Mouse (Mus musculus) hindbrain, embryonic 15.5 days (tissue): Measurements from ENCODE around the gene Srgap1. TPM values are rescaled to one million over a fixed set of nuclear protein-coding genes. Genes with fewer than 3 reads are reported as not detected.
A peak's percentile ranks its signal among the peaks of the same experiment; 100 is the strongest.

Experiments used
- ATAC-seq: fragments of 200-750 bp; cut with Nextera tagmentation; 2 replicates; pipeline ENCODE4 v1.8.0; 2017; ENCODE audit warnings: low read depth, moderate number of reproducible peaks, moderate TSS enrichment; ENCODE audit not compliant: low FRiP score
- H3K27ac ChIP-seq: fragments of 300-500 bp; sonication (generic); replicated peaks from 2 replicates; pipeline ENCODE4 v1.5.1; 2015; ENCODE audit warnings: mild to moderate bottlenecking, inconsistent platforms
- H3K27me3 ChIP-seq: fragments of 300-500 bp; sonication (generic); 2 replicates; pipeline ENCODE4 v1.6.1; 2015; ENCODE audit warnings: control low read depth, inconsistent platforms
- H3K36me3 ChIP-seq: fragments of 300-500 bp; sonication (generic); 2 replicates; pipeline ENCODE4 v1.6.1; 2015; ENCODE audit warnings: control low read depth, inconsistent platforms
- H3K4me1 ChIP-seq: fragments of 300-500 bp; sonication (generic); replicated peaks from 2 replicates; pipeline ENCODE4 v1.6.1; 2015; ENCODE audit warnings: control low read depth, inconsistent platforms
- H3K4me2 ChIP-seq: fragments of 300-500 bp; sonication (generic); 2 replicates; pipeline ENCODE4 v1.6.1; 2015; ENCODE audit warnings: moderate library complexity, mild to moderate bottlenecking, inconsistent platforms
- H3K4me3 ChIP-seq: fragments of 300-500 bp; sonication (generic); 2 replicates; pipeline ENCODE4 v1.5.1; 2015; ENCODE audit warnings: mild to moderate bottlenecking, inconsistent platforms
- H3K9ac ChIP-seq: fragments of 300-500 bp; sonication (generic); 2 replicates; pipeline ENCODE4 v1.6.1; 2015; ENCODE audit warnings: inconsistent platforms
- H3K9me3 ChIP-seq: fragments of 300-500 bp; sonication (generic); 2 replicates; pipeline ENCODE4 v1.6.1; 2016; ENCODE audit warnings: control low read depth, inconsistent platforms
- WGBS: fragments of 180-500 bp; shearing (Covaris S2); methylation state at CpG from one replicate; pipeline ENCODE4 v1.1.7; 2015; 5-methylcytosine and 5-hydroxymethylcytosine counted together
- polyA plus RNA-seq: library from polyadenylated mRNA; unstranded; fragments of >200 nt; fragmentation: Nextera tagmentation; extraction: Ambion mirVana; gene quantifications from 2 replicates; pipeline ENCODE4 v1.2.1, GENCODE M21; 2015

Gene Srgap1
- polyA plus RNA-seq, 1 experiment from 2014 or later, result 38.2 TPM

DNA sequence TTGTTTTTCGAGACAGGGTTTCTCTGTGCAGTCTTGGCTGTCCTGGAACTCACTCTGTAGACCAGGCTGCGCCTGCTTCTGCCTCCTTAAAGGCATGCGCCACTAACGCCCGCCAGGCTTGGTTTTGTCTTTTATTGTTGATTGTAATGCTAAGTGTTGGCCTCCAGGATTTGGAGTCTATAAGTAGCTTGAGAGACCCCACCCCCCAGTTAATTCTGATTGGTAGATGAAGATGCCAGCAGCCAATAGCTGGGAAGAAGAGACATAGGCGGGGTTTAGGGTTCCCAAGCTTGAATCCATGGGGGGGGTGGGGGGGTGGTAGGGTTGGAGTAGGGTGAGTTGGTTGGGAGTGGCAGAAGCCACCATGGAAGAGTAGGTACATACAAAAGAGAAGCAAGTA, 147.4 kb downstream of the Srgap1 start:
- H3K9ac ChIP-seq, result no peak overlapping the region
- no peak overlapping the region for H3K4me2 ChIP-seq
- H3K4me3 ChIP-seq, result no peak overlapping the region
- H3K4me1 ChIP-seq, result no peaks in the 10 kb centered on the region
- no peaks in the 10 kb centered on the region for H3K9me3 ChIP-seq
- no peak overlapping the region for H3K27ac ChIP-seq
- no peaks in the 10 kb centered on the region for H3K27me3 ChIP-seq
- WGBS, result 79% methylated on average over 6 of the region's 6 CpGs
- H3K36me3 ChIP-seq, result 0 out of 2 replicates have a peak, but pooled peaks cover 3% of the 10 kb centered on the region
- no peak for ATAC-seq

DNA sequence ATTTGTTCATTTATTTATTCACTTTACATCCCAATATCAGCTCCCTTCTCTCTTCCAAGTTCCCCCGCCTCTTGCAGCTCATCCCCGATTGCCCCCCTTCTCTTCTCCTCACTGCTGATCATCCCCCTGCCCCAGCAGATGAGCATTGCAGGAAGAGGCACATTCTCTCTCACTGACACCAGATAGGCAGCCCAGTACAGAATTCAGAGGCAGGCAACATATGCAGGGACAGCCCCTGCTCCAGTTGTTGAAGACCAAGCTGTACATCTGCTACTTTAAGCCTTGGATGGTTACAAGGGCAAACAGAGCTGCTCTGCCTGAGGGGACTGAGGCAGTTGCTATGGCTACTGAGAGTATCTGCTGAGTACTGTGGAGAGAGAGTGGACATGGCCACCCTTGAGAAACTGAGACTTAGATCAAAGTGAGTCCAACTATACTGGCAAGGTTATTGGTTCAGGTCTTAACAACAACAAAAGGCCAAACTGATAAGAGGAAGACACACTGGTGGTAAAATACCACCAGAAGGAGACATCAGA, 149.2 kb downstream of the Srgap1 start:
- Histone ChIP-seq H3K9me3 (no peaks in the 10 kb centered on the region), H3K9ac (no peak overlapping the region), H3K27me3 (no peaks in the 10 kb centered on the region), H3K36me3 (0 out of 2 replicates have a peak, but pooled peaks cover 3% of the 10 kb centered on the region), H3K4me1 (no peaks in the 10 kb centered on the region), H3K27ac (no peak overlapping the region), H3K4me2 (no peak overlapping the region), H3K4me3 (no peak overlapping the region)
- 87% methylated on average over 2 of the region's 2 CpGs for WGBS
- no peak for ATAC-seq

DNA sequence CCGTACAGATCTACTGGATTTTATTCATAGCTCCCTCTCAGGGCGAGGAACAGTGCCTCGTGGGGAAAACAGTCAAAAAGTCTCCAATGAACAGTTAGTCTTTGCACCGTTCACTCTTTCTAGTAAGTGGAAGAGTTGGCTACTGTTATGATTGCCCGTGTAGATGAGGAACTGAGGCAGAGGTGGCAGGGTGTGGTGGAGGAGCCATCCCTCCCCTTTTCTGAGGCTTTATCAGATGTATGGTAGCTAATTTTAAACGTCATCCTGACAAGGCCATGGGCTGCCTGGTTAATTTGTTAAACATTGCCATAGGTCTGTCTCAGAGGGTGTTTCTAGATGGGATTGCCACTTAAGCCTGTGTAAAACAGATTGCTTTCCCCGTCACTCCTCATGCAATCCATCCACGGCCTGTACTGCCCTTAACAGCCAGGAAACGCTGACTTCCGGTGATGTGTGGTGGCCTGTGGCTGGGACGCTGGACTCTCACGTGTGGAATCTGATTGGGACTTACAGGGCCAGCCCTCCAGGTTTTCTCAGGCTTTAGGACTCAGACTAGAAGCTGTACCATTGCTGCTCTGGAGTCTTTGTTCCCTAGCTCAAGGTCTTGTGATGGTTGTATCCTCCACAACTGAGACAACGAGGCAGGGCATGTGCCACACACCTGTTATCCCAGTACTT, 155.6 kb downstream of the Srgap1 start:
- no peak overlapping the region for H3K4me2 ChIP-seq
- peaks cover 17% of the 10 kb centered on the region for H3K4me1 ChIP-seq
- WGBS, result 79% methylated on average over 13 of the region's 13 CpGs
- no peak overlapping the region for H3K27ac ChIP-seq
- H3K9me3 ChIP-seq, result no peaks in the 10 kb centered on the region
- ATAC-seq, result no peak
- 0 out of 2 replicates have a peak, but pooled peaks cover 3% of the 10 kb centered on the region for H3K36me3 ChIP-seq
- H3K27me3 ChIP-seq, result no peaks in the 10 kb centered on the region
- H3K4me3 ChIP-seq, result no peak overlapping the region
- no peak overlapping the region for H3K9ac ChIP-seq

DNA sequence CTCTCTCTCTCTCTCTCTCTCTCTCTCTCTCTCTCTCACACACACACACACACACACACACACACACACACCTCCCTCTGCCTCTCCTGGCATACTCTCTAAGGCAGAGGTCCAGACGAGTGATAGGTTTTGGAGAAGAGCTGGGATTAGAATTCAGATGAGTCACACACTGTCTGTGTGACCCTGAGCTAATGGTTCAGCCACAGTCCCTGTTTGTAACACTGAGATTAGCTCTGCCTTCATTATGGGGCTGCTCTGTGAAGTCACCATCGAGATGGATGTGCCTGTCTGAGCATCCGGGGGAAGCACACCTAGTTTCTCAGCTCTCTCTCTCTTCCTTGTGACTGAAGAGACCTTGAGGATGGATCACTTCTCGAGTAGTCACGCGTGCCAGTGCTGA, 157.1 kb downstream of the Srgap1 start:
- H3K27ac ChIP-seq, result no peak overlapping the region
- no peaks in the 10 kb centered on the region for H3K9me3 ChIP-seq
- H3K9ac ChIP-seq, result no peak overlapping the region
- H3K4me2 ChIP-seq, result no peak overlapping the region
- no peaks in the 10 kb centered on the region for H3K27me3 ChIP-seq
- no peaks in the 10 kb centered on the region for H3K36me3 ChIP-seq
- peaks cover 32% of the 10 kb centered on the region for H3K4me1 ChIP-seq
- peak; percentile 40 for ATAC-seq
- H3K4me3 ChIP-seq, result no peak overlapping the region
- 60% methylated on average over 6 of the region's 6 CpGs for WGBS

DNA sequence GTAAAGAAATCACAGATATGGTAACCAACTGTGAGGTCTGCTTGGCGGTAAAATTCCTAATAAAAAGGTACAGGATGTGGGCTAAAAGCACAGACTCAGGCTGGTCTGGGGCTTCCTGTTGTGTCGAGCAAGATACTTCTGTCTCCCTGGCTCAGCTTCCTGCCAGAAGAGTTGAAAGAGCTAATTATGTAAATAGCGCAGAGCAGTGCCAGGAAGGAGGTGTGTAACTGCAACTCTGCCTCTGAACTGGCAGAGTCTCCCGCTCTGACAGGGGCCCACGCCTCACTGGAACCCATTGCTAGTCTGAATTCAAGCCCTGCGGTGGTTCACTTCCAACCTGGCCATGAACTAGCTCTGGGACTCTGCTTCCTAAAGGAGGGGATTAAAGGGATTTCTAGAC, 160.3 kb downstream of the Srgap1 start:
- H3K9ac ChIP-seq, result no peak overlapping the region
- peaks cover 47% of the 10 kb centered on the region for H3K4me1 ChIP-seq
- H3K27ac ChIP-seq, result peak overlapping the region; percentile 25
- 24% methylated on average over 6 of the region's 6 CpGs for WGBS
- no peaks in the 10 kb centered on the region for H3K9me3 ChIP-seq
- no peaks in the 10 kb centered on the region for H3K36me3 ChIP-seq
- H3K4me2 ChIP-seq, result no peak overlapping the region
- ATAC-seq, result peak; percentile 44; the same call in 1 of the 2 replicates
- no peaks in the 10 kb centered on the region for H3K27me3 ChIP-seq
- H3K4me3 ChIP-seq, result no peak overlapping the region

DNA sequence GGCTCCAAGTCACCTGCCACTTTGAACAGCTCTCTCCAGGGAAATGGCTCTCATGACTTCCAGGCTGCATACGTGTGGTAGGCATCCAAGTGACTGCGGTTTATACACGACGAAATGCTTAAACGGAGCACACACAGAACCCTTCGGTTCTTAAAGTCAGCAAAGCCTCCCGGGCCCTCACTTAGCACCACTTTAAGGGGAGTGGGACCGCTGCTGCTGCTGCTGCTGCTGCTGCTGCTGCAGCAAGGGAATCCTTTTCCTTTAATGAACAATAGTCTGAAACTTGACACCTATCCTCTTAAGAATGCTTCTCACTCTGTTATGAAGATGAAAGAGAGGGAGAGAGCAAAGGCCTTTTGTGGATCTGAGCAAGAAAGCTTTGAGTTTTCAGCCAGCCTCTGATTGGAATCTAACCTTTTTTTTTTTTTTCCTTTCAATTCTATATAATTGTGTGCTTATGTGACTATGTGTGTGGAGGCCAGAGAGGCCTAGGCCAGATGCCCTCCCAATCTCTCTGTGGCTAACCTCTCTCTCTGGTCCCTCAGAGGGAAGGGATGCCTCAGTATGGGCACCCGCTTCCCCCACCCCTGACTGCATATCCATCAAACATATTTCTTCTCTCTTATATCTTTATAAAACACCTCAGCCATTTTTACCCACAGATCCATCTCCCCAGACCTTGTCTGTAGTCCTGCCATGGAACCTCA, 161.4 kb downstream of the Srgap1 start:
- Histone ChIP-seq H3K27ac (peak overlapping the region; percentile 25), H3K9ac (no peak overlapping the region), H3K4me3 (no peak overlapping the region), H3K4me2 (no peak overlapping the region), H3K9me3 (no peaks in the 10 kb centered on the region), H3K36me3 (no peaks in the 10 kb centered on the region), H3K4me1 (peaks cover 49% of the 10 kb centered on the region), H3K27me3 (no peaks in the 10 kb centered on the region)
- WGBS, result 15% methylated on average over 9 of the region's 9 CpGs
- ATAC-seq, result no peak

DNA sequence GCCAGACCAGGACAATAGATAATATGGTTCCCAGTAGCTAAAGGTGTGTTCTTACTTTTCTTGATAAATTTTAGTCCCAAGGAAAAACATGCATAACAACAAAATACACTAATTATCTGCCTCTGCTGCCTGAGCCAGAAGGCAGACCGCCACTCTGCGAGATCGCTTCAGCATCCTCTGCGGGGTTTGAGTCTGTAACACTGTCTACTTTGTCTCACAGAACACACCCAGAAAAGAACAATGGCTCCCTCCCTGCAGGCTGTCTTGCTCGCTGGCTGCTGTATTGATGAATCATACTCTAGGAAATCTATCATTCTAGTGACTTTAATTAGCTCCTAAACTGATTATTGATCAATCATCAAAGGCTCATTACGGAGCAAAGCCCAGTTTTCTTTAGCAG, 164.7 kb downstream of the Srgap1 start:
- 0 out of 2 replicates have a peak, but pooled peaks have one; percentile 54 for ATAC-seq

DNA sequence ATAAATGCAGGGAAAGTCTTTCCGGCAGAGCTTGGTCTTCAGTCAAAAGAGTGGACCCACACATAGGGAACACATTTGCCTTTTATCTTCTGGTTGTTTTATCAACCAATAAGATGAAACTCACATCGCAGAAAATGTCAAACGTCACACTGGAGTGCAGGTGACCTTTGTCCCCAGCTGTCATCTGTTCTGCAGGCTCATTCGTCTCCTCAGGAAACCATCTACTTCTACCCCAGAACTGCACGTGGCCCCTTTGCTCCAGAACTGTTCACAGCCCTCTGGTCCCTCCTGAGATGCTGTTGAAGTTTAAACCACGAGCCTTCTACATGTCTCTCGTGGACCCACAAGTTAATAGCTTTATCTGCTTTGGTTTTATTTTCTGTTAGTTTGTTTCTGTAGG, 168.3 kb downstream of the Srgap1 start:
- Histone ChIP-seq H3K4me2 (no peak overlapping the region), H3K27me3 (no peaks in the 10 kb centered on the region), H3K27ac (no peak overlapping the region), H3K4me3 (no peak overlapping the region), H3K36me3 (no peaks in the 10 kb centered on the region), H3K9me3 (no peaks in the 10 kb centered on the region), H3K9ac (no peak overlapping the region), H3K4me1 (peaks cover 13% of the 10 kb centered on the region)
- 39% methylated on average over 7 of the region's 7 CpGs for WGBS
- no peak for ATAC-seq

More for the DNA sequence above, 164.7 kb downstream of the Srgap1 start:
- Histone ChIP-seq H3K9me3 (no peaks in the 10 kb centered on the region), H3K27ac (peak overlapping the region; percentile 28), H3K27me3 (no peaks in the 10 kb centered on the region), H3K4me2 (no peak overlapping the region), H3K4me3 (no peak overlapping the region), H3K4me1 (peaks cover 42% of the 10 kb centered on the region), H3K9ac (no peak overlapping the region), H3K36me3 (no peaks in the 10 kb centered on the region)
- 14% methylated on average over 6 of the region's 6 CpGs for WGBS

DNA sequence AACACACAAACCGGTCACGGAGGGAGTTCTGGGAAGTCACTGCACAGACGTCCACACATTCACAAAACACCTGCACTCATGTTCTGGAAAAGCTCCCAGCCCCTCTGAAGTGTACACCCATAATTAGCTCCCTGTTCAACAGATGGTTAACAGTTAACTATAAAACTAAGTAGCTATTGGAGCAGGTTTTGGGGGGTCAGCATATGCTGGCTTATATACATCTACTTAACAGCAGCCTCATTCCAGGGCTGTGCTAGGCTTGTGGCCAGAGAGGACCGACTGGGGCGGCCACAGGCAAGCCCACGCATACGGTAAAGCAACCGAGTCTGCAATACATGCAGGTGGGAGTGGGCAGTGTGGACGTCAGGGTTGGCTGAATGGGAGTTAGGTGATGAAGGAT, 169.2 kb downstream of the Srgap1 start:
- no peak overlapping the region for H3K9ac ChIP-seq
- no peak overlapping the region for H3K4me3 ChIP-seq
- WGBS, result 80% methylated on average over 9 of the region's 9 CpGs

DNA sequence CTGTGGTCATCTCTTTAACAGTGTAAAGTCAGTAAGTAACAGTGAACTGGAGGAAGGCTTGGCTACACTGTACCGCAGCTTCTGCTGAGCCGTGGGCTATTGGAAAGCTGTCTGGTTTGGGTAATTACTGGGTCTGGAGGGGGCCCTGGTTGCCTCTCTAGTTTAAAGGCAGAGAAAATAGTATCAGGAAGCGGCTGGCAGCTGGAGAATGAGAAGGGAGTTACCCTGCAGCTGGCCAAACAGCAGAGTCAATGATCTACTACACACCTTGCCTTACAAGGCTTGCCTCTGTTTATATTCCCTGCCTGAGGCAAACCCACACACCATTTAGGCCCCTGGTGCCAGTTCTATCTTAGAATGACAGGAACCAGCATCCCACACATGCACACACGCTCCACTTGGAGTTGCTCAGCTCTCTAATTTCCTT, 174.0 kb downstream of the Srgap1 start:
- no peak overlapping the region for H3K9ac ChIP-seq
- WGBS, result 37% methylated on average over 4 of the region's 4 CpGs
- H3K4me1 ChIP-seq, result peaks cover 13% of the 10 kb centered on the region
- H3K9me3 ChIP-seq, result no peaks in the 10 kb centered on the region
- H3K4me2 ChIP-seq, result no peak overlapping the region
- H3K4me3 ChIP-seq, result no peak overlapping the region
- peaks cover 18% of the 10 kb centered on the region for H3K36me3 ChIP-seq
- peak overlapping the region; percentile 62 for H3K27ac ChIP-seq
- 0 out of 2 replicates have a peak, but pooled peaks have one; percentile 43 for ATAC-seq
- no peaks in the 10 kb centered on the region for H3K27me3 ChIP-seq

More for the DNA sequence above, 169.2 kb downstream of the Srgap1 start:
- Histone ChIP-seq H3K27me3 (no peaks in the 10 kb centered on the region), H3K4me1 (peaks cover 20% of the 10 kb centered on the region), H3K4me2 (no peak overlapping the region), H3K27ac (no peak overlapping the region), H3K9me3 (no peaks in the 10 kb centered on the region), H3K36me3 (no peaks in the 10 kb centered on the region)
- ATAC-seq, result no peak

DNA sequence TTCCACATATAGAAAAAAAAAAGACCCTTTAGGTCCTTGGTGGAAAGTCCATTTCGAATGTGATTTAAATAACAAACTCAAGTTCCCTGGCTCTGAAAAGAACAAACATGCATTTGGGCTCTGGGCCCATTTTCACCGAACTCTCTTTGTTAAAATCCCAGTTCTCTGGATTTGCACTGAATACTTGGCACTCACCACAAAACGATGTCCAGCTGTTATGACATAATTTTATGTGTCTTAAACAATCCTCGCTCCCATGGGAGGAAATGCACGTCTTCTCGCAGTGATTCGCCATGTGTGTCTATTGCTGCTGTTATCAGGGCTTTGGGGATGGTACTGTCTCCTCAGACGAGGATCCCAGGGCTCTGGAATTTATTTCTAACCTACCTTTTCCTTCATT, 177.2 kb downstream of the Srgap1 start:
- Histone ChIP-seq H3K9me3 (no peaks in the 10 kb centered on the region), H3K4me3 (no peak overlapping the region), H3K36me3 (peaks cover 19% of the 10 kb centered on the region), H3K4me2 (no peak overlapping the region), H3K9ac (no peak overlapping the region), H3K4me1 (peaks cover 20% of the 10 kb centered on the region), H3K27me3 (no peaks in the 10 kb centered on the region), H3K27ac (no peak overlapping the region)
- ATAC-seq, result no peak
- 45% methylated on average over 8 of the region's 8 CpGs for WGBS

DNA sequence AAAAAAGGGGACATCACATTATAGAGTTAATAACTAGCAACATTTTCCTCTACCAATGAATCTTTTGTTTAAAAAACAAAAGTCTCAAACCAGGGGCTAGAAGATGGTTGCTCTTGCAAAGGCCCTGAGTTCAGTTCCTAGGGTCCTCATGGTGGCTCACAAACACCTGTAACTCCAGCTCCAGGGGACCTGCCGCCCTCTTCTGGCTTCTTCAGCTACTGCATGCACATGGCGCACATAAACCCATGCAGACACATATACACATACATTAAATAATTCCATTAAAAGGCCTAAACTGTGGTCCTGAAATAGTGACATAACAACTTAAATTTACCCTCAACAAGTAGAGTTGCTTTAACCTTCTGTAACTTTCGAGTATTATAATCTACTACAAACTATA, 178.9 kb downstream of the Srgap1 start:
- Histone ChIP-seq H3K9ac (no peak overlapping the region), H3K27ac (no peak overlapping the region), H3K9me3 (no peaks in the 10 kb centered on the region), H3K27me3 (no peaks in the 10 kb centered on the region), H3K36me3 (peaks cover 19% of the 10 kb centered on the region), H3K4me1 (peaks cover 16% of the 10 kb centered on the region), H3K4me3 (no peak overlapping the region), H3K4me2 (no peak overlapping the region)
- 95% methylated on average over 3 of the region's 3 CpGs for WGBS
- ATAC-seq, result no peak
